Mouse (Mus musculus) CH12F3 (cell line): ENCODE measurements around the gene Asic5.

Source experiments
- in situ Hi-C: fragments of 300-500 bp; cut with MboI; formaldehyde crosslinking; loops from 2 replicates; pipeline ENCODE4 v1.14.3; 2020; ENCODE audit warnings: low sequenced_read_pairs

Gene Asic5

DNA sequence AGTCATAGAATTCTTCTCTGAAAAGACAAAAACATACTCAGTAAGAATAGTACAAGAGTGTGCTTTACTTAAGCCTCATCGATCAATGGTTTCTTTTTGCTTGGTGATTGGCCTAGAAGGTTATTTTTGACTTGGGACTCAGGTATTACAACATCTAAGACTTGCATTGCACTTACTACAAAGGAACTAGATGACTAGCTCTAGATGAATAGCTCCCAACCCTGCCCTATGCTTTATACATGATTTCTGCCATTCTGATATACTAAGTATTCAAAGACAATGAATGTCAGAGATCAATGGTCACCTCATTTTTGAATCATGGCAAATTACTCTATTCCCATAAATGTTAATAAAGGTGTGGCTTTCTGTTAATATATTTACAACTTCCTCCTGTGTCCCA lies 24.9 kb downstream of the Asic5 start:
- in situ Hi-C loops, result no loop called here

GRCm38 (mm10) chr3:82014148-82014703 lies 32.1 kb downstream of the Asic5 start:
- in situ Hi-C loops, result no loop called here

DNA sequence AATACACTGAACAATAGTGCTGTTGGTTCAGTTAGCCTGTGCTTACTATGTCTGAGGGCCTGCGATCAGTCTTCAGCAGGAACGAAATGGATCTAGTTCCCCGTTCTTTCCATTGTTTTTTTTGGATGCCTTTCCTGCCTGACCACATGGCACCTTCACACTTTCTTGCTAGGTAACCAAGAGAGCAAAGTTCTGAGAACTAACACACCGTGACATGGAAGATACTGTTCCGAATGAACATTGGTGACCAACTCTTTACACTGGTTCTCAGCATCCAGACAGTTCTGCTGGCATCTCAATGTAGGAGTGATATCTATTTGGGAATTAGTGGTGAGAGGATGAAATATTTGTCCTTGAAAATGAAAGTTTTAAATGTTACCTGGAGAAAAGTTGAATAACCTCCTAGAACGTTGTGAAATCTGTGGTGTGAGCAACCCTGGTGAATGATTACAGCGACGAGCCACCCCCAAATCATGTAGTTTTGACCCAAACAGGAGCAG lies 40.4 kb downstream of the Asic5 start:
- in situ Hi-C loops, result no loop called here

GRCm38 (mm10) chr3:82023065-82023464 lies 41.0 kb downstream of the Asic5 start:
- in situ Hi-C loops, result no loop called here

DNA sequence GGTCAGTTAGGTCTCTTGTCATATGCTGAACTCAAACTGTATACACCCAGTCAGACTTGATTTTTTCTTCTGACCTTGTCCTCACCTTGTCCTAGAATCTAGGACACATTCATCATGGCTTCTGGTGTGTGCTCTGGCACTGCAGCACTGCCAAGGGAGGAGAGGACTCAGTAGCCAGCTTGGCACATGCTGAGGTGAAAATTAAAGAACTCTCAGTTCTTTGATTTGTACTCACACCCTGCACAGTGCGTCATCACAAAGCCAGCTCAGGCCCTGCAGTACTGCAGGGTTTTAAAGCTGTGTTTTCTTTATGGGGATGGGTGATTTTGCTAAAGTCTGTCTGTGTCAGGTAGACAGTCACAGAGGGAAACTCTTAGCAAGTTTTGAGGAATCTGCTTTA lies 45.2 kb downstream of the Asic5 start:
- in situ Hi-C loops, result loop anchor here (25.0 kb wide), 1 partner anchor 835 kb away; no protein-coding TSS in a partner anchor

DNA sequence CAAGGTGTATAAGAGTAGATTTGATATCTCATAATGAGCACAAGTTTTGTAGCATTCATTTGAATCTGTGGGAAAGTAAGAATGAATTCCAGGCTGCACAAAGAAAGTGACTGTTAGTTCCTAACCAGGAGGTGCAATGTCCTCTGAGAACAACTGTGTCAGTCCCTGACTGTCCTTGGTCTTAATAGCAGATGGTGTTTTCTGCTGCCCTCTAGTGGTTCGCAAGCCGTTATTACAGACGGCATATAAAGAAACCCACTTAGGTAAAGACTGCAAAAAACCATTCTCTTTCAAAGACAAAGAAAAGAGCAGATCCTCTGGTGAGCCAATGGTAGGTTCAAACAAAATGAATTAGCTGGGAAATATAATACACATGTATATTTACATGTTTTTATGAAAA lies 47.1 kb downstream of the Asic5 start:
- in situ Hi-C loops, result loop anchor here (25.0 kb wide), 1 partner anchor 833 kb away; no protein-coding TSS in a partner anchor

DNA sequence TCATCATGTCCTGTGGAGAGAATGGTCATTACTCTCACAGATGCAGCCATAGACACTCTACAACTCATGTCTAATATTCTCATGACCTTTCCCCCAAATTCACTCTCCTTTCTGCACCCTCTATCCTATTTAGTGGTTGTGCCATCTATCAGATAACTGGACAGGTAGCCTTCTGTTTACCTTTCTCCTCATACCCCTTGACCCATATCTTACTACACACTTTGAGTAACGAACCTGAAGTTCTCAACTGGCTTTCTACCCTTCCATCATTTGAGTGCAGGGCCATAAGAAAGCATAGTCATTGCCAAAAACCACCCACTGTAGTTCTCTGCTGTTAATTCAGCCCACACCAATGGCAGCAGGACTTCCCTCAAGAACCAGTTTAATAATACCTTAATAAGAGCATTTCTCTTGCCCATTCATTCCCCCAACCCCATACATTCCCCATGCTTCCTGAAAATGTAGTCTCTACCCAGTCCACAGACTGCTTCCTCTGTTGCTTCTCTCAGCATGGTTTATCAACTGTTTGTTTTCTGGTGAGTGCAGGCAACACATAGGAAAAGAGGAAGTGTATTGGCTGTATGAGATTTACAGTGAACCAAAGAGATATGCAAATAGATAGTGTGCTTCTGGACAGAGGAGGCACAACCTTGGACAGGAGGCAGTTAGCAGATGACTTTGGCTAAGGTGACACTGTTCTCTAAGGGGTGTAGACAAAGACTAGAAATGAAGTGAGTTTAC lies 48.1 kb downstream of the Asic5 start:
- in situ Hi-C loops, result loop anchor here (25.0 kb wide), 1 partner anchor 832 kb away; no protein-coding TSS in a partner anchor

GRCm38 (mm10) chr3:82036262-82037044 lies 54.4 kb downstream of the Asic5 start:
- in situ Hi-C loops, result loop anchor here (25.0 kb wide), 1 partner anchor 826 kb away; no protein-coding TSS in a partner anchor

DNA sequence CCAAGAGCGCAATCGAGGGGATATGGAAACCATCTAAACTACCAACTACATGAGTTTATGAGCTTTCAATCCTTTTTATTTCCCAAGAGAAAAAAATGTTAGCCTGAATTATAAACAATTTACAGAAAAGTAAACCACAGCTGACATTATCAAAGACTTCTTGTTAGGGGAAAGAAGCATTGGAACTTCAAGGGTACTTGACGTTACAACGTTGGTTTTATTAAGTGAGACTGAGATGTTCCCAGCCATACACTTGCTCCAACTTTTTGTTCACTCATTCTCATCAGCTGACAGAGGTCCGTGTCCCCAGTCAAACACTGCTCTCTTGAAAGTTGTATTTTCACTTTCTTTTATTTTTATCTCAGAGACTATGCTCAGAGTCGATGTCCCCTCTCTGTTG lies 61.6 kb downstream of the Asic5 start:
- in situ Hi-C loops, result loop anchor here (25.0 kb wide), 1 partner anchor 819 kb away; no protein-coding TSS in a partner anchor

DNA sequence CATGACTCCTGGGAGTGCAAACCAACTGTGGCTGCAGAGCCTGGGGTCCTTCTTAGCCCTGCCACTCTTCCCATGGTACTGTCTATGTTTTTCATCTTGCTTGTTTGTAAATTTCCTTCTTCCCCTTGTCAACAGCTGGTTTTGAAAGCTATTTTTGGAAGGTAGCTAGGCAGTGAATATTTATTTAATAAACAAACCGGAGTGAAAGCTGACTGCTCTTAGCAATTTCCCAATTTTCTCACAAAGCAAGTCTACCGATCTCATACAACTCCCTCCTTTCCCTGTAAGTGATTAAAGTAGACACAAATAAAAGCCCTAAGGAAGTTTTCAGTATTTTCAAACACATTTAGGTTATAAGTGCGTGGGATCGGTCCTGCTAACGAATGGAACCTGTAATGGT lies 62.8 kb downstream of the Asic5 start:
- in situ Hi-C loops, result loop anchor here (25.0 kb wide), 1 partner anchor 817 kb away; no protein-coding TSS in a partner anchor

DNA sequence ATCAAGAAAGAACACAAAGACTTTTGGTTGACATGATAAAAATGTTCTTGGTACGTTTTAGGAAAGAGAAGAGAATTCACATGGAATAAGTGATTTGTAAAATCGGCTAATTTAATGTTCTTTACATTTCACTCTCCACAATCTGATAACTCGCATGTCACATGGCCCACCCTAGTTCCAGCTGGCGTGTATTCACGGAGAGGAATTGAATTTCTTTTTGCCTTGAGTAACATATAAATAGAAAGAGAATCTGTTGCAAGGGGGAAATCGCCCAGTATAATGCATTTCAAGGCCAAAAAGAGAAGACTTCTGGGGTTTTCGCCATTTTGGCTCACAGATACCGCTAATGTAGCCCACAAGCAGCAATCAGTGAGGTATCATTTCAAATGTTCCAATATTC lies 64.0 kb downstream of the Asic5 start:
- in situ Hi-C loops, result loop anchor here (25.0 kb wide), 1 partner anchor 816 kb away; no protein-coding TSS in a partner anchor

DNA sequence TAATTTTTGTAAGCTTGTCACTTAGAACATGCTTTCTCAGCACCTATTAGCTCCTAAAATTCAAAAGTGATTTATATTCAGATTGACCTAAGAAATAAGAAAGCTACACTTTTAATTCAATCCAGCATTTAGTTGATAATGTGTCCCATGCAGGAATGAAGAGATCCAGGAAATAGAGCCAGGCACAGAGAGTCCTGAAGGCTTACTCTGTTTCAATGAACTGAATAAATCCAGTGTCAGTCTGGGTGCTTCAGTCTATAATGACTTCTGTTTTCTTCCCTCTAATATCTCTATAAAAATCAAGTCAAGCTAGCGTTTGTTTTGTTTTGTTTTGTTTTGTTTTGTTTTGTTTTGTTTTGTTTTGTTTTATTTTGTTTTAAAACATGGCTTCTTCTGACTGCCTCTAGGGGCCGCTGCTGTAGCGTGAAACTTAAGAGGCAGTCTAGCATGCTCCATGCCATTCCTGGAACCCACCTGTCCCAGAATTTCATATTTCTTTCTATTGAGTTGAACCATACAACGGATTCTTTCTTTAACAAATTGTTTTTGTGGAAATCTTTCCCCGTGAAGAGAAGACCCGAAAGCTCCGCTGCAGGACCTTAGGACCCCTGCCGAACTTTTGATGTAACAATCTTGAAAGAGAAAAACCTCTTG lies 65.1 kb downstream of the Asic5 start:
- in situ Hi-C loops, result loop anchor here (25.0 kb wide), 1 partner anchor 815 kb away; no protein-coding TSS in a partner anchor

DNA sequence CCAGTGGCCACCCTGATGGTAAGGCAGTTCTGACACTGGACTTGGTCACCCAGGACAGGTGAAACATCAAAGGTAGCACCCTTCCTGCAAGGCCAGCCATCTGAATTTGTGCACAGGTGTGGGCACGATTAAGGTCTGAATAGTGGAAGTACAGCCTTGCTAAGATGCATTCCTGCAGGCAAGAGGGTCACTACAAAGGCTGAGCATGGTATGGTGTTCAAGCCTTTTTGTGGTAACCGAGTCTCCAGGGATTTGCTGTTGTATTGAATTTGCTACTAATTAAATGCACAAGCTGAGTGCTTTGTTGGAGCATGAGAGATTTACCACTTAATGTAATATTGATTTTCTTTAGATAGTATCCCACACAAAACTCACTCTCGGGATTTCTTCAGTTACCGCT lies 66.0 kb downstream of the Asic5 start:
- in situ Hi-C loops, result loop anchor here (25.0 kb wide), 1 partner anchor 814 kb away; no protein-coding TSS in a partner anchor

DNA sequence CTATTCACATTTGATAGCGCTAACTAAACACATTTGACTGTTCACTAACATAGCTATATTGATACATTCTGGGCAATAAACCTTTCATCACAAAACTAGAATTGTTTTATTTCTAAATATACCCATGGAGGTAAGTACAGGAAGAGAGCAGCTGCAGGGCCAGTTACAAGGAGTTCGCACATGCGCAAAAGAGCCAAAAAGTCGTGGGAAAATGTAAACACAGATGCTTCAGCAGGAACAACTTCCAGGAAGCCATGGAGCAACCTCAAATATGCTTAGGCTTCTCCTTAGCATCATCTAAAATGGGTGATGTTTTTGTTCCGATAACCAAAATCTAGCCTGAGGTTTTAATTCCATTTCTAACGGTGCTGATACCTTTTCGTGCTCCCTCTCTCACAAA lies 66.6 kb downstream of the Asic5 start:
- in situ Hi-C loops, result loop anchor here (25.0 kb wide), 1 partner anchor 814 kb away; no protein-coding TSS in a partner anchor

DNA sequence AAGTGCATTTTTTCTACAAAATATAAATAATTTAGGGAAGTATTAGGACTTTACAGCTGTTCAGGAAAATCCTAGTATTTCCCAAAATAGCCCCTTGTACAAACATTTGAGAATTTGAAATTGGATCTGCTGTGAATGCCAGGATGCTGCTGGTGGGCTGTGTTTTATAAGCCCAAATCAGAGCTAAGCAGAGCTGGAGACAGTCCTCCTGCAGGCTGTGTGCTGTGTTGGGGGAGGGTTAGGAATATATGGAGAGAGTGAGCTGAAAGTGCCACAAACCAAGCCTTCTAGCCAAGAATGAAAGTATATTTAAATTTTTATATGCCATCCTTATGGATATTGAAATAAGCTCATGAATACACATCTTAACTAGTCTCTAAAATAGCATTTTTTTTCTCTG lies 69.4 kb downstream of the Asic5 start:
- in situ Hi-C loops, result no loop called here

DNA sequence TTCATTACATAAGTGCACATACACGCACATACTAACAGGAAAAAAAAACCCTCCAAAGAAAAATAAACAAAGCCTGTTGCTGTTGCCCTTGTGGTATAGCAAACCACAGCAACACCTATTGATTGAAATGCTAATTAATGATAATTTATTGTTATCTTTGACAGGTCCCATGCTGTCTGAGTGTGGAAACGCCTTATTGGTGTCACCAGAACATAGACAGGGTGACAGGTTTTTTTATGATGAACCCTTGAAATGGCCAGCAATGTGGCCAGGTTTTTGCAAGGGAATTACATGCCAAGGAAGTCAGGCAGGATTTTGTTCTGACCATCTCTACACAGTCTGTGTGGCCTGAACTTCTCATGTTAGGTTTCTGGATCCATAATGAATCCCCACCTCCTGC lies 69.9 kb downstream of the Asic5 start:
- in situ Hi-C loops, result no loop called here

GRCm38 (mm10) chr3:82054283-82054974 lies 72.3 kb downstream of the Asic5 start:
- in situ Hi-C loops, result no loop called here

DNA sequence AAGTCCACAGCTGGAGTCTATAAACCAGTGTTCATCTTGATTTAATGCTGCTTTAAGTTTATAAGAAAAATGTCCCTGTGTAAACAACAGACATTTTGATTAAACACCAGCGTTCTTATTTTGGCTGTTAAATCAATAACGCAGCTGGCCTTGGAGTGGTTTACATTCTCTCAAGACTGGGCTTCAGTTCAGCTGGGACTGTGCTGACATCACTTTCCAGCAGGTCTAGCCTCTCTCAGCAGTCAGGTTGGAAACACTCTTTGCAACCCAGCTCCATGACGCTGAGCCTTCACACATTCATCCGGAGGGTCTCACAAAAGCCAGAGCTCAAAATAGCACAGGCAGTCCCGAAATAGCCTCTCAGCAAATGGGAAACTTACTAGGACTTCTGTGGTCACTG lies 75.1 kb downstream of the Asic5 start:
- in situ Hi-C loops, result no loop called here

DNA sequence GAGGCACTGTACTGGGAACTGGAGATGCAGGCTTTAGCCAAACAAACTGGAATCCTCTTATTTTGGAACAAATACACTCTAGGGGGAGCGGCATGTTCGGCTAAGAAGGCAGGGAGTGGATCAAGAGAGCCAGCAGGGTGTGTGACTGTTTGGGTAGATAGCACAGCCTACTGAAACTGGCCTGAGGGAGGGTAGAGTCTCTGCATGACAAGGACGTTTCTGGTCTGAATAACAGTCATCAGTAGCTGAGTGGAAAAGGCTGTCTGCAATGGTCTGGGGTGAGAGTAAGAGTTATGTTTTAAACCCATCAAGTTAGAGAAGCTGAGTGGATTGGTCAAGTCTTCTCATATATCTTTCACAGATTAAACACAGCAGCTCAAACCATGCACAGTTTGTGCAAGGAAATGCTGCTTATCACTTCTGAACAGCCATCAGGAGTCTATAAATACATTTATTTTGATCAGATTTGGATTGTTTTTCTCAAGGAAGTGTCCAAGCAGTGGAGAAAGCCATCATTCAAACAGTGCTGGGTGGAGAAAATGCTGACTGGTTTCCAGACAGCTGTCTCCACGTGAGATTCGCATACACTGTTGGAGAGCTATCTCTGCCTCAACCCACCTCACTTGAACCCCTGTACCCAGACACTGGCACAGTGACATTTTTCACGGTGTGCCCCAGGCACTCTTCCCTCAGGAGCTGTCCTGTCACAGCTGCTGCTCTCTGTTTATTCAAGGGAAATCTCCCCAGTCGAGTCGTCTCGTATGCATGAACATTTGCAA lies 79.5 kb downstream of the Asic5 start:
- in situ Hi-C loops, result no loop called here
